Mouse (Mus musculus): ENCODE results near the gene Spib.

Spib gene

GRCm38 (mm10) chr7:44526414-44527154 is 5.3 kb downstream of the Spib start:
- no peak for DNase-seq (ENCODE audit: low spot score)

- DNase-seq (ENCODE audit: low spot score): no peak
These were observed 6.6 kb downstream of the Spib start for GRCm38 (mm10) chr7:44525126-44525832.

GRCm38 (mm10) chr7:44524502-44524901 is 7.4 kb downstream of the Spib start, which contains the start of gene Mybpc2:
Gene Mybpc2 (minus strand): TSS chr7:44524656.
- DNase-seq (ENCODE audit: low spot score): no peak

- DNase-seq (ENCODE audit: low spot score): no peak
These were observed 8.8 kb downstream of the Spib start for GRCm38 (mm10) chr7:44523056-44523455.

DNA sequence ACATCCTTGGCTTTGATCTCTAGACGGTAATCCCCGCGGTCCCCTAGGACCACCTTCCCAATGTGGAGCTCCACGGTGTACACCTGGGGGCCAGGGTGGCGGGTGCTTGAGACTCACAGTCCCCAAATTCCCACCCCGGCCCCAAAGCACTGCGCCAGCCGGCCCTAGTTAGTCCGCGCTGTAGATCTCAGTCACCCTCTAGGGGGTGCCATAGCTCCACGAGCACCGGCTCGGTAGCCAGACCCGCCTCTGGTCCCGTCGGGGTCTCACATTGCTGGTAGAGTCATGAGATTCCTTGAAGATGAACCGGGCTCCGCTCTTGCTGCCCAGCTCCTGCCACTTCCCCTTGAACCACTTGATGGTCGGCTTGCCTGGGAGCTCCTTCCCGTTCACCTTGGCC is 10.2 kb downstream of the Spib start:
- no peak for DNase-seq (ENCODE audit: low spot score)

DNA sequence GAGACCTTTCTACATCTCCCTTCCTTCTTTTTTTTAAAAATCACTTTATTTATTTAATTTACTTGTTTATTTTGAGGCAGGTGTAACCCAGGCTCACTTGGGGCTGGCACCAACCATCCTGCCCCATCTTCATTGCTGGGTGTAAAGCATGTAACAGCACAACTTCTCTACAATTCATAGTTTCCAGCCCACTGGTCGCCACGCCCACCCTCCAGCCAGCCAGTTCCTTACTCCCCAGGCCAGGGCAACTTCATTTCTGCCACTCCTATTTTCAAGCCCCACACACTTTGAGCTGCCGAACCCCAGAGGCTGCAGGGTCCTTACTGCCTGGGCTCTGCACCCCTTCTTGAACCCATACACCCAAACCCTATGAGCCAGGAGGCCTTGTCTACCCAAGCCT is 10.9 kb downstream of the Spib start:
- DNase-seq (ENCODE audit: low spot score): no peak

GRCm38 (mm10) chr7:44519240-44519913 is 12.5 kb downstream of the Spib start:
- peak; percentile 24 for DNase-seq (ENCODE audit: low spot score)

GRCm38 (mm10) chr7:44507491-44507890 is 24.4 kb downstream of the Spib start:
- no peak for DNase-seq (ENCODE audit: low spot score)

DNA sequence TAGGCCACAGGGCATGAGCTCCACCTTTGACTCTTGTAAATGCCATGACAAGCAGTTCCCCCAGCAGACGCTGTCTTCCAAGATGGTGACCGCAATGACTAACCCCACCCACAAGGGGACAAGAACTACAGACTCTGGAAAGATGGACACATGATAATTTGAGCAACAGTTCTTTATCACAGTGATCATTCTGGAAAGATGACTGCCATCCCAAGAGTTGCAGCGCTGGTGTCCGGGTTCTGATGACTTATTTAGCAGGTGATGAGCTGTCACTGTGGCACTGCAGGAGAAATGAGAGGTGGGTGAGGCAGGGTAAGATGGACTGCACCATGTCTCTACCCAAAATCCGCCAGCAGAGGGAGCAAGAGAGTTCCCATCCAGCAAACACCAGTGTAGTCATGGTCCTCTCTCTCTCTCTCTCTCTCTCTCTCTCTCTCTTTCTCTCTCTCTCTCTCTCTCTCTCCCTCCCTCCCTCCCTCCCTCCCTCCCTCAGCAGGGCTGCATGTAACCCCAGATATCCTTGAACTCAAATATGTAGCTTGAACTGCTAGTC is 30.2 kb downstream of the Spib start:
- peak; percentile 73 for DNase-seq (ENCODE audit: low spot score)

GRCm38 (mm10) chr7:44500046-44500445 is 31.8 kb downstream of the Spib start:
- DNase-seq (ENCODE audit: low spot score): no peak

DNA sequence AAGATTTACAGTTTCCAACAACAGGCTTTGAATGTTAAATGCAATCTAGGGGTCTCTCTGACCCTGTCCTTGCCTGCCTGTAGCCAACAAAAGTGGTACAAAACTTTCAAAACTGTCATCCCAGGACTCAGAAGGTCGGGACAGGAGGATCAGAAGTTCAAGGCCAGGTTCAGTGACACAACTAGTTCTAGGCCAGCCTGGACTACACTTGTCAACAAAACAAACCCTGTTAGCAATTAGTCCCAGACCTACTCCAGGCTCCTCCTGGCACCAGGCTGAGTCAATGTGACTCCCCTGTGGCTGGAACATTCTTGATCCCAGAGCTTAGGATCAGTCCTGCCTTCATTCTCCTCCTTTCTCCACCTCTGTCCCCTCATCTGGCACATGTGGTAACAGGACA is 32.9 kb downstream of the Spib start:
- no peak for DNase-seq (ENCODE audit: low spot score)

- DNase-seq (ENCODE audit: low spot score): no peak
These were observed 34.4 kb downstream of the Spib start for GRCm38 (mm10) chr7:44497361-44498055.

DNA sequence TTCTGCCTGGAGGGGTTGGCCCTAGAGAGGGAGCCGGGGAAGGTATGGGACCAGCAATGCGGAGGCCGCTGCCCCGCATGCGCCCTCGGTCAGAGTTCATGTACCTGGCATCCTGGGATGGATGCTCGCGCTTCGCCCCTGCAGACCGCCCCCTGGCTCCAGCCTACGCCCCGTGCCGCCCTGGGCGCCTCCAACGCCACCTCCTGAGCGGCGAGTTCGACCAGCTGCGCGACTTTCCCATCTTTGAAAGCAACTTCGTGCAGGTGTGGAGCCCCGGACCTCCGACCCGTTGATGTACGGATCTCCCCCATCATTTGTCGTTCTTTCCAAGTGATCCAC is 35.1 kb downstream of the Spib start:
- DNase-seq (ENCODE audit: low spot score): no peak

DNA sequence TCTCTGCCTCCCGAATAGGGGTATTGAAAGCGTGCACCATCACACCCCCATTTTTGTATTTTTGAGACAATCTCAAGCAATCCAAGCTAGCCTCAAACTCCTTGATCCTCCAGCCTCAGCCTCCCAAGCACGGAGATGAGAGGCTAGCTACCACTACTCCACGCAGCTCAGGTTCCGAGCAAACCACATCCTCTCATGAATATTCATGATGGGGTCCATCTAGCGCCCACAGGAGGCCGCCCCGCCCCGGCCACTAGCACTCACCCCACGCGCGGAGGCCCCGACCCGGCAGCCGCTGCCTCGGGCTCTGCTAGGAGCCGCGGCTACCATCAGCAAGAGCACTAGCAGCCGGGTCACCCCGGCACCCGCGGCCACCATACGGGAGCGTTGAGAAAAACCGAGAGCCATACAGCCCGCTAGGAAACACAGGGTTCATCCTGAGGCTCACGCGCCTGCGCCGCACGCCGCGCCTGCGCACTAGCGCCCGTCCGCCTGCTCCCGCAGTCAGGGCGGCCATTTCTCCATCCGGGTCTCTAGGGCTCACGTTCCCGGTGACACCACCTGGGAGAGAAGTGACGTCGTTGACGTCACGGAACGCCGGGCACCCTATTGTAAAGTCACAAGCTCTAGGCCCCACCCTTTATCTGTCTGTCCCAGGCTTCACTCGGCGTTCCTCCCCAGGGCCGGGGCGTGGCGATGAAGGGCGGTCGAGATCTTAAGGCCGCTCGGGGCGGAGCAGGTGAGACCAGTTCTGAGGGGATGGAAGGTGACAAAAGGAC is 35.7 kb downstream of the Spib start, which contains the start of the genes Emc10 and Fam71e1:
Gene Emc10 (minus strand): TSS at position 538 of the 779 bp plus-strand sequence.
Gene Fam71e1 (plus strand): TSS at position 590 of the 779 bp plus-strand sequence.
- DNase-seq (ENCODE audit: low spot score): peak; percentile 100

GRCm38 (mm10) chr7:44495086-44495485 is 36.8 kb downstream of the Spib start:
- no peak for DNase-seq (ENCODE audit: low spot score)

DNA sequence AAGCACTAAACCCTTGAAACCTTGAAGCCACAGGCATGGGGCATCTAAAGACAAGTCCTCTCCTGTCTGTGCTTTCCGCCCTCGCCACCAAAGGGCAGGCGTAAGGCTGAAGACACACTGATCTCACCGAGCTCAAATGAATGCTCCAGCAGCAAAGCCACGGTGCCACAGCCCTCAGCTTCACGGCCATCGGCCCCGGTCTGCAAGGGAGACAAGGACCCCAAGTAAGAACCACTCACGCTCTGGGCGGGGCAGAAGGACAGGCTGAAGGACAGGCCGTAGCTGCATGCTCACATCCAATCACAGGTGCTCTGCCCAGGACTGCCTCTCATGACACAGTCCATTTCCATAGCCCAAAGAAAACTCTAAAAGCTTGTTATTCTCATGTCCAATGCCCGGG is 37.2 kb downstream of the Spib start:
- no peak for DNase-seq (ENCODE audit: low spot score)

GRCm38 (mm10) chr7:44492166-44492826 is 39.6 kb downstream of the Spib start:
- DNase-seq (ENCODE audit: low spot score): no peak

- DNase-seq (ENCODE audit: low spot score): no peak
These were observed 40.5 kb downstream of the Spib start for GRCm38 (mm10) chr7:44491391-44491790.

- no peak for DNase-seq (ENCODE audit: low spot score)
These were observed 41.6 kb downstream of the Spib start for GRCm38 (mm10) chr7:44490281-44490680.

DNA sequence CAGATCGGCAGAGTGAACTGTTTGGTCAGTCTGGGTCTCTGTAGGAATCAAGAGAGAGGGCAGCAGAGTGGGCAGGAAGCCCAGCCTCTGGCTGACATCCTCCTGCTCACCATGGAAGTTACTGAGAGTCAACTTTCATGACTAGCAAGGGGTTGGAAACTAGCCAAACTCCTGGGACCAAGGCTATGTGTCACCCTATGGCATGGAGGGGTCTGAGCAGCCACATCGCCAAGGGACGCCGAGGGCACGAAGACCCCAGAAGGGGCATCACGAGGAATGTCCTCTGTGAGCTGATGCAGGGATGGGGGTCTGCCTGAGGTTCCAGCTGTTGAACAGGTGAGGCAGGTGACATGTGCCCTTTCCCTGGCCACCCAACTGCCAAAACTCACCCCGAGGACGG is 43.3 kb downstream of the Spib start:
- DNase-seq (ENCODE audit: low spot score): no peak

DNA sequence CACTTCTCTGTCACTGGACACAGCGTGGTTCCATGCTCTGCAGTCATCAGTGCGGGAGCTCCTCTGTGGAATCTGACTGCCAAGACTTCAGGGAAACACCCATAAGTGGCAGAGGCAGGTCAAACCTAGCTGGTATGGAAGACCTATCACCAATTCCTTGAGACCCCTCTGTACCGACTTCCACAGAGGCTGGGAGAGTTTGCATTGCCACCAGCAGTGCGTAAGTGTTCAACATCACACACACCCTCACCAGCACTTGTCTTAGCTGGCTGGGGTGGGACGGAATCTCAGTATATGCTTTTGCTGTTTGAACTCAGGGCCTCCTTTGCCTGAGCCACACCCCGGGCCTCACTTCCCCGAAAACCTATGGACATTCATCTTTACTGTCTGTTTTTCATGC is 43.9 kb downstream of the Spib start:
- no peak for DNase-seq (ENCODE audit: low spot score)

Data from c-Kit-positive CD71-positive TER-119-positive erythroid progenitor cells, embryonic 14.5 days (primary cell).